Comparison of ENCODE assay signal across 9 mouse cellular contexts in the genomic region with DNA sequence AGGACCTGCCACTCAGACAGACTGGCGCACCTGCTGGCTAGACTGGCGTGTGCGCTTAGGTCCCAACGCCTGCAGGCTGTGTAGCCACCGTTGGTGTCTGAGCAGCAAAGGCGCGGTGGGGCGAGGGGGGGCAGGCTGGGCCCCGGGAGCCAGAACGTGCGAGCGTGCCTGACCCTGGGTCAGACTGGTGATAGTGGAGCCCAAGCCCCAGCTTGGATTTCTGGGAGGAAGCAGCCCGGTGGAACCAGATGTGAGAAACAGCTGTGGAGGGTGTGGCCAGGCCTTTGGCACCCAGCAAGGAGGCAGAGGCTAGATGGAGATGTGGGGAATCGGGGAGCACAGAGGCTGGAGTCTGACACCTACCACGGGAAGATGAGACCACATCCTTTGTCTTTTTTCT. TPM values are rescaled to one million over a fixed set of nuclear protein-coding genes. Genes with fewer than 3 reads are reported as not detected.
DNase-seq lines count a peak whose midpoint lies in the region; ATAC-seq and TF ChIP-seq lines count a peak whose summit lies in the region.
"Had no signal": no experiment of that assay in that cellular context is flagged by ENCODE, and none has a peak within 500 bp of the region (broad histone marks: within the 10 kb centered on the region; RNA-seq: fewer than 3 reads in every experiment).

No protein-coding gene starts in this region.

- no peak overlapping the region for H3K27ac ChIP-seq in thymus, adult 2 months (ENCODE audit: control insufficient read depth, insufficient read depth, low read length)
- 0 out of 2 replicates have a peak overlapping the region, but pooled peaks have one; percentile 32 for H3K27ac ChIP-seq in hindbrain, embryonic 15.5 days (replicated peaks)
- H3K27ac ChIP-seq in small intestine, adult 2 months (ENCODE audit: insufficient read depth, low read depth, low read length), result peak overlapping the region; percentile 67; the same call in 1 of the 2 replicates
- H3K27ac ChIP-seq: embryonic facial prominence, embryonic 15.5 days had no signal

- WGBS in thymus, adult 2 months, result 10% methylated on average over 15 of the region's 15 CpGs
- 41% methylated on average over 15 of the region's 15 CpGs for WGBS in hindbrain, embryonic 15.5 days
- 15% methylated on average over 15 of the region's 15 CpGs for WGBS in small intestine, adult 2 months

- TF ChIP-seq POLR2A in thymus, adult 2 months (IDR thresholded peaks at IDR 0.05; ENCODE audit: control insufficient read depth, extremely low read depth, insufficient read depth, low read length, poor library complexity), result no peak
- TF ChIP-seq POLR2A in small intestine, adult 2 months (IDR thresholded peaks at IDR 0.05; ENCODE audit: low read depth, low read length), result no peak

- H3K27me3 ChIP-seq in thymus, adult 2 months (ENCODE audit: control insufficient read depth, insufficient read depth, low read length), result no peaks in the 10 kb centered on the region
- H3K27me3 ChIP-seq in hindbrain, embryonic 15.5 days, result no peaks in the 10 kb centered on the region
- no peaks in the 10 kb centered on the region for H3K27me3 ChIP-seq in small intestine, adult 2 months (ENCODE audit: control insufficient read depth, insufficient read depth, low read length)
- H3K27me3 ChIP-seq: embryonic facial prominence, embryonic 15.5 days had no signal

- H3K36me3 ChIP-seq in thymus, adult 2 months (ENCODE audit: control insufficient read depth, insufficient read depth, low read length), result no peaks in the 10 kb centered on the region
- no peaks in the 10 kb centered on the region for H3K36me3 ChIP-seq in hindbrain, embryonic 15.5 days
- H3K36me3 ChIP-seq in small intestine, adult 2 months (ENCODE audit: control insufficient read depth, insufficient read depth, low read length), result no peaks in the 10 kb centered on the region
- H3K36me3 ChIP-seq: embryonic facial prominence, embryonic 15.5 days had no signal

- no peak overlapping the region for H3K9ac ChIP-seq in hindbrain, embryonic 15.5 days
- H3K9ac ChIP-seq: embryonic facial prominence, embryonic 15.5 days had no signal

- TF ChIP-seq CTCF in thymus, adult 2 months (IDR thresholded peaks at IDR 0.05; ENCODE audit: borderline replicate concordance, control insufficient read depth, extremely low read depth, insufficient read depth, low read length, poor library complexity), result no peak
- no peak for TF ChIP-seq CTCF in small intestine, adult 2 months (IDR thresholded peaks at IDR 0.05; ENCODE audit: extremely low read depth, insufficient read length, insufficient replicate concordance, low read depth, low read length)

- H3K4me2 ChIP-seq in hindbrain, embryonic 15.5 days, result peak overlapping the region; percentile 28
- H3K4me2 ChIP-seq: embryonic facial prominence, embryonic 15.5 days had no signal

- peak; percentile 52 for DNase-seq in thymus, postnatal 0 days (ENCODE audit: low spot score)
- DNase-seq in thymus, adult 2 months, result no peak
- DNase-seq in gastrocnemius, postnatal 14 days, result peak; percentile 49
- no peak for DNase-seq in urinary bladder, postnatal 4 days (ENCODE audit: low spot score in 2 of 2)
- no peak for DNase-seq in adipocyte (ENCODE audit: low spot score)
- no peak for DNase-seq in Muller cell, postnatal 12 days (ENCODE audit: inconsistent ontology term)

- ATAC-seq in hindbrain, embryonic 15.5 days (ENCODE audit: low FRiP score, low read depth), result no peak

- no peaks in the 10 kb centered on the region for H3K9me3 ChIP-seq in hindbrain, embryonic 15.5 days
- H3K9me3 ChIP-seq: embryonic facial prominence, embryonic 15.5 days had no signal

- intact Hi-C loops in gastrocnemius, postnatal 14 days (cut with DNase I; ENCODE audit: low total_unique reads), result no loop called here

- H3K4me1 ChIP-seq in thymus, adult 2 months (replicated peaks; ENCODE audit: control insufficient read depth, insufficient read depth, low read length), result peaks cover 36% of the 10 kb centered on the region
- H3K4me1 ChIP-seq in hindbrain, embryonic 15.5 days (replicated peaks), result peaks cover 71% of the 10 kb centered on the region
- peaks cover 35% of the 10 kb centered on the region for H3K4me1 ChIP-seq in small intestine, adult 2 months (ENCODE audit: control insufficient read depth, insufficient read depth, insufficient read length, low read length)

- H3K4me3 ChIP-seq in thymus, adult 2 months (ENCODE audit: control insufficient read depth, insufficient read depth, low read length), result no peak overlapping the region
- H3K4me3 ChIP-seq in hindbrain, embryonic 15.5 days, result 0 out of 2 replicates have a peak overlapping the region, but pooled peaks have one; percentile 5
- no peak overlapping the region for H3K4me3 ChIP-seq in small intestine, adult 2 months (ENCODE audit: low read depth, low read length)
- H3K4me3 ChIP-seq: embryonic facial prominence, embryonic 15.5 days had no signal

RNA-seq across cellular contexts. Expression of gene Palm, which starts 4.0 kb away (rescaled TPM):
- polyA plus RNA-seq in thymus, postnatal 0 days (2015; fragmentation: Nextera tagmentation; extraction: Ambion mirVana), result 50.5 and 51.3 TPM in 2 replicates
- 63.7 and 87.8 TPM in 2 replicates for polyA plus RNA-seq in thymus, adult 2 months (2012; rRNA removed)
- 10 to 100 TPM; 25.7 to 33.5 TPM for total RNA-seq in gastrocnemius, postnatal 14 days (2021)
- polyA plus RNA-seq in hindbrain, embryonic 15.5 days (2015; fragmentation: Nextera tagmentation; extraction: Ambion mirVana), result 277 and 303 TPM in 2 replicates
- polyA plus RNA-seq in small intestine, adult 2 months (2012; rRNA removed), result 13.0 and 24.0 TPM in 2 replicates

RNA-seq across cellular contexts. Expression of gene Prss57, which starts 6.6 kb away (rescaled TPM):
- polyA plus RNA-seq in thymus, postnatal 0 days (2015; fragmentation: Nextera tagmentation; extraction: Ambion mirVana), result 31.6 and 32.5 TPM in 2 replicates
- polyA plus RNA-seq in thymus, adult 2 months (2012; rRNA removed), result 23.4 and 30.1 TPM in 2 replicates
- not detected for total RNA-seq in gastrocnemius, postnatal 14 days (2021)
- 0.27 and 0.28 TPM in 2 replicates for polyA plus RNA-seq in hindbrain, embryonic 15.5 days (2015; fragmentation: Nextera tagmentation; extraction: Ambion mirVana)
- polyA plus RNA-seq in small intestine, adult 2 months (2012; rRNA removed), result 0.24 and 0.67 TPM in 2 replicates
- polyA plus RNA-seq: embryonic facial prominence, embryonic 15.5 days had no signal

RNA-seq across cellular contexts. Expression of gene Fstl3, which starts 20.3 kb away (rescaled TPM):
- 5.4 and 6.0 TPM in 2 replicates for polyA plus RNA-seq in thymus, postnatal 0 days (2015; fragmentation: Nextera tagmentation; extraction: Ambion mirVana)
- polyA plus RNA-seq in thymus, adult 2 months (2012; rRNA removed), result 15.9 and 17.1 TPM in 2 replicates
- total RNA-seq in gastrocnemius, postnatal 14 days (2021), result 1 to 10 TPM; 1.3 to 2.2 TPM
- 2.3 and 2.5 TPM in 2 replicates for polyA plus RNA-seq in hindbrain, embryonic 15.5 days (2015; fragmentation: Nextera tagmentation; extraction: Ambion mirVana)
- 16.0 and 19.6 TPM in 2 replicates for polyA plus RNA-seq in small intestine, adult 2 months (2012; rRNA removed)

RNA-seq across cellular contexts. Expression of gene Misp, which starts 23.5 kb away (rescaled TPM):
- polyA plus RNA-seq in thymus, postnatal 0 days (2015; fragmentation: Nextera tagmentation; extraction: Ambion mirVana), result 7.5 and 10.5 TPM in 2 replicates
- 6.6 and 6.8 TPM in 2 replicates for polyA plus RNA-seq in thymus, adult 2 months (2012; rRNA removed)
- under 1 TPM in 1 of 2 experiments, not detected in 1; 0.35 TPM for total RNA-seq in gastrocnemius, postnatal 14 days (2021)
- polyA plus RNA-seq in hindbrain, embryonic 15.5 days (2015; fragmentation: Nextera tagmentation; extraction: Ambion mirVana), result 0.49 and 0.92 TPM in 2 replicates
- polyA plus RNA-seq in small intestine, adult 2 months (2012; rRNA removed), result 141 and 347 TPM in 2 replicates

RNA-seq across cellular contexts. Expression of gene Rnf126, which starts 30.6 kb away (rescaled TPM):
- 74.1 and 80.0 TPM in 2 replicates for polyA plus RNA-seq in thymus, postnatal 0 days (2015; fragmentation: Nextera tagmentation; extraction: Ambion mirVana)
- 375 and 472 TPM in 2 replicates for polyA plus RNA-seq in thymus, adult 2 months (2012; rRNA removed)
- 10 to 100 TPM; 25.9 to 30.6 TPM for total RNA-seq in gastrocnemius, postnatal 14 days (2021)
- 103 and 125 TPM in 2 replicates for polyA plus RNA-seq in hindbrain, embryonic 15.5 days (2015; fragmentation: Nextera tagmentation; extraction: Ambion mirVana)
- 130 and 222 TPM in 2 replicates for polyA plus RNA-seq in small intestine, adult 2 months (2012; rRNA removed)

Comparison
In these comparisons a context has a peak if more than half of its experiments do, and no peak if none do; other contexts are left out.
1. DNase-seq: peak in thymus, postnatal 0 days (single experiment) and gastrocnemius, postnatal 14 days (single experiment); none in thymus, adult 2 months (single experiment), urinary bladder, postnatal 4 days (0 of 2), adipocyte (single experiment) and Muller cell, postnatal 12 days (single experiment).
2. RNA of gene Prss57, which starts 6.6 kb away (polyA plus RNA-seq): 31.6 to 32.5 TPM in thymus, postnatal 0 days and 23.4 to 30.1 TPM in thymus, adult 2 months; 0.24 to 0.67 TPM in small intestine, adult 2 months and 0.27 to 0.28 TPM in hindbrain, embryonic 15.5 days; every median in the first group is over 10 times any median in the second.